Mouse (Mus musculus) hindbrain, embryonic 14.5 days (tissue): ENCODE measurements at regions not wholly inside any gene's neighbourhood (a gene's known extent, or its start where the extent isn't known, plus 50 kb on each side); places are given as distances from the start of the nearest gene placed in this dataset.

ENCODE experiments used
- ATAC-seq: fragments of 200-750 bp; cut with Nextera tagmentation; 2 replicates; pipeline ENCODE4 v1.8.0; 2017; ENCODE audit warnings: moderate number of reproducible peaks, mild to moderate bottlenecking, moderate TSS enrichment, moderate library complexity; ENCODE audit not compliant: low FRiP score
- DNase-seq: peaks from one replicate; pipeline ENCODE4 v3.0.0-alpha.2; 2015; ENCODE audit warnings: low spot score
- H3K27ac ChIP-seq: fragments of 300-500 bp; sonication (generic); 2 replicates; pipeline ENCODE4 v1.5.1; 2014; ENCODE audit warnings: mild to moderate bottlenecking, moderate library complexity
- H3K27me3 ChIP-seq: fragments of 300-500 bp; sonication (generic); 2 replicates; pipeline ENCODE4 v1.6.1; 2014; ENCODE audit warnings: mild to moderate bottlenecking, low read length, mixed read lengths; ENCODE audit not compliant: control insufficient read depth, insufficient read depth
- H3K36me3 ChIP-seq: fragments of 300-500 bp; sonication (generic); replicated peaks from 2 replicates; pipeline ENCODE4 v1.6.1; 2014; ENCODE audit not compliant: control insufficient read depth, insufficient read depth
- H3K4me1 ChIP-seq: fragments of 300-500 bp; sonication (generic); replicated peaks from 2 replicates; pipeline ENCODE4 v1.6.1; 2014; ENCODE audit warnings: antibody characterized with exemption, low read length, mixed read lengths; ENCODE audit not compliant: control insufficient read depth, insufficient read depth
- H3K4me2 ChIP-seq: fragments of 300-500 bp; sonication (generic); replicated peaks from 2 replicates; pipeline ENCODE4 v1.6.1; 2014; ENCODE audit warnings: mild to moderate bottlenecking, moderate library complexity
- H3K4me3 ChIP-seq: fragments of 300-500 bp; sonication (generic); replicated peaks from 2 replicates; pipeline ENCODE4 v1.5.1; 2014; ENCODE audit warnings: mild to moderate bottlenecking, low read length
- H3K9ac ChIP-seq: fragments of 300-500 bp; sonication (generic); 2 replicates; pipeline ENCODE4 v1.6.1; 2014
- H3K9me3 ChIP-seq: fragments of 300-500 bp; sonication (generic); 2 replicates; pipeline ENCODE4 v1.6.1; 2016; ENCODE audit warnings: low read length; ENCODE audit not compliant: control insufficient read depth

GRCm38 (mm10) chr2:123558123-123558650, 531.6 kb upstream of the Sema6d start:
- Histone ChIP-seq H3K4me2 (no peak overlapping the region), H3K36me3 (no peaks in the 10 kb centered on the region), H3K27ac (no peak overlapping the region), H3K27me3 (no peaks in the 10 kb centered on the region), H3K4me3 (no peak overlapping the region), H3K9me3 (no peaks in the 10 kb centered on the region), H3K9ac (no peak overlapping the region), H3K4me1 (no peaks in the 10 kb centered on the region)
- no peak for ATAC-seq
- no peak for DNase-seq
